Mouse (Mus musculus) regulatory T cell (primary cell): Measurements from ENCODE around the gene Rbbp8nl.

Source experiments
- in situ Hi-C: fragments of 300-600 bp; cut with MboI, MseI; formaldehyde crosslinking; loops from one replicate; pipeline ENCODE4 v1.15.1; 2025; ENCODE audit warnings: high pct_unique_total_duplicates

Gene Rbbp8nl

GRCm38 (mm10) chr2:180257963-180258865 lies 31.5 kb downstream of the Rbbp8nl start:
- in situ Hi-C loops, result loop anchor here (10.0 kb wide), 1 partner anchor 467 kb away; the partner anchor contains the start of gene Slc17a9

- in situ Hi-C loops, result loop anchor here (10.0 kb wide), 1 partner anchor 468 kb away; the partner anchor contains the start of gene Slc17a9
Observed at GRCm38 (mm10) chr2:180257001-180257521, 32.6 kb downstream of the Rbbp8nl start, which contains the start of gene Rps21. Rps21 (plus strand) TSS chr2:180257377.

- in situ Hi-C loops, result loop anchor here (10.0 kb wide), 1 partner anchor 468 kb away; the partner anchor contains the start of gene Slc17a9
Observed at GRCm38 (mm10) chr2:180256296-180257000, 33.2 kb downstream of the Rbbp8nl start.

DNA sequence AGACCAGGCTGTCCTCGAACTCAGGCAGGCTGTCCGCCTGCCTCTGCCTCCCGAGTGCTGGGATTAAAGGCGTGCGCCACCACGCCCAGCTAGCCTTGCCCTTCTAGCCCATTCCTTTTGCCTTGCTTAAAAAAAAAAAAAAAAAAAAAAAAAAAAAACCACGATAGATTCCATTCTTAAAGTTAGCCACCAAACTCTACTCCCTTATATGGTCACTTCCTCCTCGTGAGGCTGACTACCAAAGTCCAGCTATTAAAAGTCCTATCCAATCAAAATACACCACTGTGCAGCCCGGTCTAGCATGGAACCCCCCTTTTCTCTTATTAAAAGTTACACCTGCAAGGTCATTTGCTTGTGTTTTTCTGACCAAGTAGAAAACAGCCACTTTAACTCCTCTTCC lies 34.0 kb downstream of the Rbbp8nl start:
- in situ Hi-C loops, result loop anchor here (10.0 kb wide), 1 partner anchor 469 kb away; the partner anchor contains the start of gene Slc17a9

DNA sequence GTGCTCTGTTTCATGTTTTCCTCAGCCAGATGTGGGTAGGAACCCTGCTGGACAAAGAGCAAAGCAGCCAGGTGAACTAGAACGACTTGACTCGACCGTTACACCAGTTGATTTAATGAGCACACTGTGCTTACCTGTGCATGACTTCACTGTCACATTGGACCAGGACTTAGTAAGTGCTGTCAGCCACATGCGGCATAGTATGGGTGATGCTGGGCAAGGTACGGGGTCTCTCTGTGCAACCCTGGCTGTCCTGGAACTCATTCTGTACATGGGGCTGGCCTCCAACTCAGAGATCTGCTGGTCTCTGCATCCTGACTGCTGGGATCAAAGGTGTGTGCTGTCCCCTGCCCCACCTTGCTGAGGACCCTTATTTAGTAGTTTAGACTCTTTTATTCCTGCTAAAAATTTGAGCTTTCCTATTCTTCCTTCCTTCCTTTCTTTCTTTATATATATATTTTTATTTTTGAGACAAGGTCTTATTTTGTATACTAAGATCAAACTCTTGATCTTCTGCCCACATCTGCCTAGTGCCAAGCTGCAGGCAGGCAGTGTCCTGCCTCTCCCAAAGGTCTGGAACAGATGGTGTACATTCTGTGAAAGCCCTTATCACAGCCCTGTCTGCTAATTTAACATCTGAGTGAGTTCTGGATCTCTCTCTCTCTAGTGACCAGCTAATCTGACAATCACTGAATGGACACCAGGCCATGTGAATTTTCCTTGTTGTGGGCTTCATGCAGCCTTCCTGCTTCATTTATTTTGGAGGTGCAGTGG lies 35.1 kb downstream of the Rbbp8nl start:
- in situ Hi-C loops, result loop anchor here (5.0 to 10.0 kb wide), 3 partner anchors 42 to 470 kb away; partner anchors contain the start of gene Slc17a9

DNA sequence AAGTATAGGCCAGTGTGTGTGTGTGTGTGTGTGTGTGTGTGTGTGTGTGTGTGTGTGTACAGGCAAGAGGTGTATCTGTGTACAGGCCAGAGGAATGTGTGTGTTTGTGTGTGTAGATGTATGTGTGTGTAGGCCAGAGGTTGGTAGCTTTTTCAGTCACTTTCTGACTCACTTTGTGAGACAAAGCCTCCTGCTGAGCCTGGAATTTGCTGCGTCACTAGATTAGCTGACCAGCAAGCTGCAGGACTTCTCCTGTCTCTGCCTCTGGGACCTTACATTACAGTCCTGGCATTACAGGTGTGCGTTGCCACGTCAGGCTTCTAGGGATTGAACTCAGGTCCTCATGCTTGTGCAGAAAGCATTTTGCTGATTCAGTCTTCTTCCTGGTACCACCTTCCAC lies 37.8 kb downstream of the Rbbp8nl start:
- in situ Hi-C loops, result loop anchor here (5.0 to 10.0 kb wide), 3 partner anchors 40 to 473 kb away; partner anchors contain the start of gene Slc17a9

DNA sequence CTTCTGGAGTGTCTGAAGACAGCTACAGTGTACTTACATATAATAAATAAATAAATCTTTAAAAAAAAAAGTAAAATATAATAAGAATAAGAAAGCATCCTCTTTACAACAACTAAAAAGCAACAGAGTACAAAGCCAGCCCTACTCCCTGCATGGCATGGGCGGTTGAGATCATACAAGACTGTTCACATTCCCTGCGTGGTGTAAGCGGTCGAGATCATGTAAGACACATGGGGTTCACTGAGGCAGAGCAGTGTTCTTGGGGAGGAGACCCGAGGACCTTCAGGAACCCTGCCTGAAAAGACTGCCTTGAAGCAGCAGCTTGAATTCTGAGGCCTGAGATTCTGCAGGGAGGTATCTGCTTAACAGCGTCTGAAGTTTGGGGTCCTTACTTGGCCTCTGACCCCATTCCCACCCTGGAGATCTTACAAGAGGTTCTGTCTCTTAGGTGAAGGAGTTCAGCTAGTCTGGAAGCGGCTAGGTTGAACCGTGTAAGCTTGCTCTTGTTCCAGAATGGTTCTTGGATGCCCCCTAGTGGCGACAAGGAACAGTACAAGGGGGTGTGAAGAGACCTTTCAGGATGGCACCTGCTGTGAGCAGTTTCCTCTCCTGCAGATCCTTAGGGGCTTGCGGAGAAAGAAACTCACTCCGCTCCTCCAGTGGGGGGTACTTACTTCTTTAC lies 38.6 kb downstream of the Rbbp8nl start:
- in situ Hi-C loops, result loop anchor here (5.0 to 10.0 kb wide), 3 partner anchors 39 to 474 kb away; partner anchors contain the start of gene Slc17a9

DNA sequence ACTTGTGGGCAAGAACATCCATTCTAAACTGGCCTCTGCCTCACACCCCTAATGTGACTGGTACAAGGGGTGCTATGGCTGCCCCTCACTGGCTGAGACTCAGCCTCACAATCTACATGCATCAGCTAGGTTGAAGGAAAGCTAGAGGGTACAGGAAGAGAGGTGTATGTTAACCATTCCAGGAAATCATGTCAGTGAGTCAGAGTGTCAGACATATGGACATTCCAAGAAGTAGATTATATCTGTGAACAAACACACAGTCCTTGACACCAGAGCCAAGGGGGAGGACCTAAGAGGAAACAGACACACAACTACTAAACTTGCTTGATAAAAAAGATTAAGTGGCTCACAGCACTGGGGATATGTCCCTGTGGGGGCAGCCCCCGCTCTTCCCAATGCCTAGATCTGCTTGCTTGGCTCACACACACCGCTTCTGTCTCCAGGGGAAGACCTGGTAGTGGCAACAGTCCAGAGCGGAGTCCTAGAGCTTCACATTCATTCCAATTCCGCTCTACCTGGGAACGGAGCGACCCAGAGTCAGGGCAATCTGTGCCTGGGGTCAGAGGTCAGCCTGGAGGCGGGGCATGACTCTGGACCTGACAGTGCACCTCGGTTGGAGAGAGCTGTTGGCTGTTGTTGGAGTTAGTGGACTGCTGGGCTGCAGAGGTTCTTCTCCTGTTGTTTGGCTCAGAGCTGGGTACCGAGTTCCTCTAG lies 40.6 kb downstream of the Rbbp8nl start:
- in situ Hi-C loops, result no loop called here

GRCm38 (mm10) chr2:180247916-180248315 lies 41.8 kb downstream of the Rbbp8nl start:
- in situ Hi-C loops, result no loop called here

DNA sequence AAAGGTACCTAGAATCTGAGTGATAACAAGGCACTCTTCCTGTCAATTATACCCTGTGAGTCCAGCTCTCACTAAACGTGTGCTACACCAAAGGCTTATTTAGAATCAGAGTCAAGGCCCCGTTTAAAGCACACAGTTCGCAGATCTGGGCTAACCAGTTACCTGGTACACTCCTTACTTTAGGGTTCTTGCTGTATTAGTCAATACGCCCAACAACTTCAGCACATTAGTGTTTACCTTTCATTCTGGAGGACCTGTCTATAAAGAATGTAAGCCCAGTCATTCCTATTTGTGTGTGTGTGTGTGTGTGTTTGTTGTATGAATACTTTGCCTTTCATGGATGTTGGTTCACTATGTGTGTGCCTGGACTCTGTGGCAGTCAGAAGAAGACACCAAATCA lies 46.6 kb downstream of the Rbbp8nl start:
- in situ Hi-C loops, result no loop called here

DNA sequence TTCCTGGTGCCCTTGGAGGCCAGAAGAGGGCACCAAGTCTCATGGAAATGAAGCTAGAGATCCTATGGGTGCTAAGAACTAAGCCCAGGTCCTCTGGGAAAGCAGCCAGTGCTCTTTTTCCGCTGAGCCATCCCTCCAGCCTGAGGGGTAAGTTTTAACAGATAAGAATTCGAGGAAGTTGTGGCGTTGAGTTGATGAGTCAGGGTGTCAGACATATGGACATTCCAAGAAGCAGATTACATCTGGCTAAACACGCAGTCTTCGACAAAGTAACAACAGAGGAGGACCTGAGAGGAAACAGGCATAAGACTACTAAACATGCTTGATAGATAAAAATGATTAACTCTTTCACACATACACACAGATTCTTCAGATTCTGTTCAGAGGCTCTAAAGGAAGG lies 51.1 kb downstream of the Rbbp8nl start:
- in situ Hi-C loops, result no loop called here

DNA sequence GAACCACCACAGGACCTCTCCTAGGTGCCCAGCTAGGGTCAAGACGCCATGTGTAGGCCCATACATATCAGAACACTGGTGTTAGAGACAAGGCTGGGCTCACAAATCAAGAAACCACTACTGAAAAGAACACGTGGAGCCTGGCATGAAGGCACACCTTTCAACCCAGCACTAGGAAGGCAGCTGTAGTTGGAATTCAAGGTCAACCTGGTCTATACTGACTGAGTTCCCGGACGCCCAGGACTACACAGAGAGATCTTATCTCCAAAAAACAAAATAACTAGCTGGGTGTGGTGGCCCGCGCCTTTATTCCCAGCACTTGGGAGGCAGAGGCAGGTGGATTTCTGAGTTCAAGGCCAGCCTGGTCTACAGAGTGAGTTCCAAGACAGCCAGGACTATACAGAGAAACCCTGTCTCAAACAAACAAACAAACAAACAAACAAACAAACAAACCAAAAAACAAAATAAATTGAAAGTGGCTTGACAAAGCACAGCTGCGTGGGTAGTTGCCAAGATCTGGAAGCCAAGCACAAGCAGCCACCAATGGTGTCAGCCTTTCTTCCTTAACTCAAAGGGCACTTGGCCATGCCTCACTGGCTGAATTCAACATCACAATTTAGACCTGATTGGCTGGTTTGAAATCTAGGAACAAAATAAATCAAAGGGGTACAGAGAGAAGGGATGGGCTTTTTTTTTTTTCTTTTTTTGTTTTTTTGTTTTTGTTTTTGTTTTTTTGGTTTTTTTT lies 51.9 kb downstream of the Rbbp8nl start:
- in situ Hi-C loops, result no loop called here

GRCm38 (mm10) chr2:180236930-180237329 lies 52.7 kb downstream of the Rbbp8nl start:
- in situ Hi-C loops, result no loop called here

DNA sequence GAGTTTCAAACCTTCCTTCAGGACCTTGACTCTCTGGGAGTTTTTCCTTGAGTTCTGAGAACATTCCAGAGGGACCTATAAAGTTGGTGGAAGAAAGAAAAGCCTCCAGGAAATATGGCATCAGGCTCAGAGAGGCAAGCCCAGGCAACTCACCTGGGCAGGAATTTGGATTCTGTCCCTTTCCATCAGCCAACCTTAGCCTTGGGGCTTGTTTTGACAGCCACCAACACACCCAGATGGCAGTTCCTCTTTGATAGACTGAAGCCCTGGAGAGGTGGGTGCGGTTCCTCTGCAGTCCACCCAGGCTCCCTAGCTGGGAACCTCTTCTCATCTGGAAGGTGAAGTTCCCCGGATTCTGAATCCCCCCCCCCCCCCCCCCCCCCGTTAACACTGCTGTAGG lies 53.2 kb downstream of the Rbbp8nl start:
- in situ Hi-C loops, result no loop called here

DNA sequence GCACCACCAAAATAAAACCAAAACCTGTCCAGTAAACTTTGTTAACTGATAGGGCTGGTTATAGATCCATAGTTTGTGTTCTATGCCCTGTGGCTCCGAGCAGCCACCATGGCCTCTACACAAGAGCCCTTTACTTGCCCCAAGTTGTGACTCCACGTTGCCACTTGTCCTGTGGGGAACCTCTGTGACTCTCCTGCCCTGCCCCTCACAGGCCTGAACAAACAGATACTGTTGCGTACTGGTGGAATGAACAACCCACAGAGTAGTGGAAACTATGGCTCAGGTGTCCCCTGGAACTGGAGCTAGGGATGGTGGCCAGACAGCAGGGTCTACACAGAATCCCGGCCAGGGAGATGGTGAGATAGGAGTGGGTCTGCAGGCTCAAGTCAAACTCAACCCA lies 53.9 kb downstream of the Rbbp8nl start:
- in situ Hi-C loops, result no loop called here

GRCm38 (mm10) chr2:180234980-180235379 lies 54.7 kb downstream of the Rbbp8nl start:
- in situ Hi-C loops, result no loop called here

- in situ Hi-C loops, result no loop called here
Observed at GRCm38 (mm10) chr2:180234353-180234752, 55.3 kb downstream of the Rbbp8nl start.

- in situ Hi-C loops, result no loop called here
Observed at GRCm38 (mm10) chr2:180233101-180233904, 56.4 kb downstream of the Rbbp8nl start.
